Mouse (Mus musculus): ENCODE results near the gene Trak1. TPM values are rescaled to one million over a fixed set of nuclear protein-coding genes. Genes with fewer than 3 reads are reported as not detected.

Gene Trak1
- polyA plus RNA-seq, 1 experiment, result 22.2 TPM

- H3K27me3 ChIP-seq (ENCODE audit: control insufficient read depth, insufficient read depth, low read length), result no peaks in the 10 kb centered on the region
- no peak for TF ChIP-seq POLR2A (IDR thresholded peaks at IDR 0.05; ENCODE audit: control insufficient read depth, low read depth, low read length)
- no peak for TF ChIP-seq CTCF (IDR thresholded peaks at IDR 0.05; ENCODE audit: control insufficient read depth, insufficient read depth, insufficient replicate concordance, low read depth, low read length)
- no peaks in the 10 kb centered on the region; the same call in 1 of the 2 replicates for H3K36me3 ChIP-seq (ENCODE audit: control insufficient read depth, insufficient read depth, low read length)
- H3K4me3 ChIP-seq (ENCODE audit: control insufficient read depth, low read depth, low read length), result no peak overlapping the region
- no peak overlapping the region for H3K27ac ChIP-seq (ENCODE audit: control insufficient read depth, insufficient read depth, low read depth, low read length)
- no peaks in the 10 kb centered on the region; the same call in 1 of the 2 replicates for H3K4me1 ChIP-seq (ENCODE audit: control insufficient read depth, insufficient read depth, low read length)
Measured at GRCm38 (mm10) chr9:121454891-121455290, 157.6 kb downstream of the Trak1 start.

- Histone ChIP-seq H3K27ac (ENCODE audit: control insufficient read depth, insufficient read depth, low read depth, low read length) (no peak overlapping the region), H3K4me1 (ENCODE audit: control insufficient read depth, insufficient read depth, low read length) (no peaks in the 10 kb centered on the region), H3K36me3 (ENCODE audit: control insufficient read depth, insufficient read depth, low read length) (no peaks in the 10 kb centered on the region; the same call in 1 of the 2 replicates), H3K4me3 (ENCODE audit: control insufficient read depth, low read depth, low read length) (no peak overlapping the region), H3K27me3 (ENCODE audit: control insufficient read depth, insufficient read depth, low read length) (no peaks in the 10 kb centered on the region)
- TF ChIP-seq CTCF (IDR thresholded peaks at IDR 0.05; ENCODE audit: control insufficient read depth, insufficient read depth, insufficient replicate concordance, low read depth, low read length) (no peak), POLR2A (IDR thresholded peaks at IDR 0.05; ENCODE audit: control insufficient read depth, low read depth, low read length) (no peak)
Measured at GRCm38 (mm10) chr9:121456739-121457515, 159.6 kb downstream of the Trak1 start.

GRCm38 (mm10) chr9:121458466-121458865 lies 161.2 kb downstream of the Trak1 start:
- H3K36me3 ChIP-seq (ENCODE audit: control insufficient read depth, insufficient read depth, low read length), result no peaks in the 10 kb centered on the region; the same call in 1 of the 2 replicates
- no peaks in the 10 kb centered on the region for H3K27me3 ChIP-seq (ENCODE audit: control insufficient read depth, insufficient read depth, low read length)
- TF ChIP-seq CTCF (IDR thresholded peaks at IDR 0.05; ENCODE audit: control insufficient read depth, insufficient read depth, insufficient replicate concordance, low read depth, low read length), result peak; percentile 89
- no peak for TF ChIP-seq POLR2A (IDR thresholded peaks at IDR 0.05; ENCODE audit: control insufficient read depth, low read depth, low read length)
- no peaks in the 10 kb centered on the region for H3K4me1 ChIP-seq (ENCODE audit: control insufficient read depth, insufficient read depth, low read length)
- no peak overlapping the region for H3K27ac ChIP-seq (ENCODE audit: control insufficient read depth, insufficient read depth, low read depth, low read length)
- no peak overlapping the region for H3K4me3 ChIP-seq (ENCODE audit: control insufficient read depth, low read depth, low read length)

GRCm38 (mm10) chr9:121459950-121460349 lies 162.6 kb downstream of the Trak1 start:
- TF ChIP-seq POLR2A (IDR thresholded peaks at IDR 0.05; ENCODE audit: control insufficient read depth, low read depth, low read length), result no peak
- no peak for TF ChIP-seq CTCF (IDR thresholded peaks at IDR 0.05; ENCODE audit: control insufficient read depth, insufficient read depth, insufficient replicate concordance, low read depth, low read length)
- Histone ChIP-seq H3K4me1 (ENCODE audit: control insufficient read depth, insufficient read depth, low read length) (no peaks in the 10 kb centered on the region), H3K27me3 (ENCODE audit: control insufficient read depth, insufficient read depth, low read length) (no peaks in the 10 kb centered on the region), H3K4me3 (ENCODE audit: control insufficient read depth, low read depth, low read length) (no peak overlapping the region), H3K27ac (ENCODE audit: control insufficient read depth, insufficient read depth, low read depth, low read length) (no peak overlapping the region), H3K36me3 (ENCODE audit: control insufficient read depth, insufficient read depth, low read length) (no peaks in the 10 kb centered on the region; the same call in 1 of the 2 replicates)

GRCm38 (mm10) chr9:121460527-121460926 lies 163.2 kb downstream of the Trak1 start:
- H3K4me1 ChIP-seq (ENCODE audit: control insufficient read depth, insufficient read depth, low read length), result no peaks in the 10 kb centered on the region
- TF ChIP-seq CTCF (IDR thresholded peaks at IDR 0.05; ENCODE audit: control insufficient read depth, insufficient read depth, insufficient replicate concordance, low read depth, low read length), result no peak
- TF ChIP-seq POLR2A (IDR thresholded peaks at IDR 0.05; ENCODE audit: control insufficient read depth, low read depth, low read length), result no peak
- H3K36me3 ChIP-seq (ENCODE audit: control insufficient read depth, insufficient read depth, low read length), result no peaks in the 10 kb centered on the region; the same call in 1 of the 2 replicates
- H3K27me3 ChIP-seq (ENCODE audit: control insufficient read depth, insufficient read depth, low read length), result no peaks in the 10 kb centered on the region
- no peak overlapping the region for H3K4me3 ChIP-seq (ENCODE audit: control insufficient read depth, low read depth, low read length)
- H3K27ac ChIP-seq (ENCODE audit: control insufficient read depth, insufficient read depth, low read depth, low read length), result no peak overlapping the region

- no peak overlapping the region for H3K27ac ChIP-seq (ENCODE audit: control insufficient read depth, insufficient read depth, low read depth, low read length)
- H3K4me1 ChIP-seq (ENCODE audit: control insufficient read depth, insufficient read depth, low read length), result no peaks in the 10 kb centered on the region
- peaks cover 1% of the 10 kb centered on the region; the same call in 1 of the 2 replicates for H3K36me3 ChIP-seq (ENCODE audit: control insufficient read depth, insufficient read depth, low read length)
- H3K27me3 ChIP-seq (ENCODE audit: control insufficient read depth, insufficient read depth, low read length), result no peaks in the 10 kb centered on the region
- no peak overlapping the region for H3K4me3 ChIP-seq (ENCODE audit: control insufficient read depth, low read depth, low read length)
- TF ChIP-seq CTCF (IDR thresholded peaks at IDR 0.05; ENCODE audit: control insufficient read depth, insufficient read depth, insufficient replicate concordance, low read depth, low read length), result no peak
- TF ChIP-seq POLR2A (IDR thresholded peaks at IDR 0.05; ENCODE audit: control insufficient read depth, low read depth, low read length), result no peak
Measured at GRCm38 (mm10) chr9:121467460-121467859, 170.2 kb downstream of the Trak1 start.

- no peaks in the 10 kb centered on the region for H3K4me1 ChIP-seq (ENCODE audit: control insufficient read depth, insufficient read depth, low read length)
- no peak overlapping the region for H3K27ac ChIP-seq (ENCODE audit: control insufficient read depth, insufficient read depth, low read depth, low read length)
- H3K36me3 ChIP-seq (ENCODE audit: control insufficient read depth, insufficient read depth, low read length), result peaks cover 1% of the 10 kb centered on the region; the same call in 1 of the 2 replicates
- no peak for TF ChIP-seq CTCF (IDR thresholded peaks at IDR 0.05; ENCODE audit: control insufficient read depth, insufficient read depth, insufficient replicate concordance, low read depth, low read length)
- no peak for TF ChIP-seq POLR2A (IDR thresholded peaks at IDR 0.05; ENCODE audit: control insufficient read depth, low read depth, low read length)
- H3K27me3 ChIP-seq (ENCODE audit: control insufficient read depth, insufficient read depth, low read length), result no peaks in the 10 kb centered on the region
- H3K4me3 ChIP-seq (ENCODE audit: control insufficient read depth, low read depth, low read length), result no peak overlapping the region
Measured at GRCm38 (mm10) chr9:121469711-121470110, 172.4 kb downstream of the Trak1 start.
